Mouse (Mus musculus) liver, embryonic 15.5 days (tissue): ENCODE measurements around the gene Sec1. TPM values are rescaled to one million over a fixed set of nuclear protein-coding genes. Genes with fewer than 3 reads are reported as not detected.
A peak's percentile ranks its signal among the peaks of the same experiment; 100 is the strongest.

ENCODE experiments used
- ATAC-seq: fragments of 200-750 bp; cut with Nextera tagmentation; 2 replicates; pipeline ENCODE4 v1.8.0; 2017; ENCODE audit warnings: moderate number of reproducible peaks, mild to moderate bottlenecking, moderate library complexity; ENCODE audit not compliant: insufficient read depth
- H3K27ac ChIP-seq: fragments of 300-500 bp; sonication (generic); replicated peaks from 2 replicates; pipeline ENCODE4 v1.5.1; 2015; ENCODE audit warnings: mild to moderate bottlenecking, inconsistent platforms
- H3K27me3 ChIP-seq: fragments of 300-500 bp; sonication (generic); 2 replicates; pipeline ENCODE4 v1.6.1; 2015; ENCODE audit warnings: mild to moderate bottlenecking, inconsistent platforms
- H3K36me3 ChIP-seq: fragments of 300-500 bp; sonication (generic); replicated peaks from 2 replicates; pipeline ENCODE4 v1.6.1; 2015; ENCODE audit warnings: moderate library complexity, mild to moderate bottlenecking, inconsistent platforms
- H3K4me1 ChIP-seq: fragments of 300-500 bp; sonication (generic); replicated peaks from 2 replicates; pipeline ENCODE4 v1.6.1; 2015; ENCODE audit warnings: inconsistent platforms
- H3K4me2 ChIP-seq: fragments of 300-500 bp; sonication (generic); 2 replicates; pipeline ENCODE4 v1.6.1; 2015; ENCODE audit warnings: moderate library complexity, mild to moderate bottlenecking, inconsistent platforms
- H3K4me3 ChIP-seq: fragments of 300-500 bp; sonication (generic); replicated peaks from 2 replicates; pipeline ENCODE4 v1.5.1; 2015; ENCODE audit warnings: mild to moderate bottlenecking, inconsistent platforms
- H3K9ac ChIP-seq: fragments of 300-500 bp; sonication (generic); 2 replicates; pipeline ENCODE4 v1.6.1; 2015; ENCODE audit warnings: moderate library complexity, mild to moderate bottlenecking, inconsistent platforms
- H3K9me3 ChIP-seq: fragments of 300-500 bp; sonication (generic); replicated peaks from 2 replicates; pipeline ENCODE4 v1.6.1; 2016; ENCODE audit warnings: inconsistent platforms
- WGBS: fragments of 180-500 bp; shearing (Covaris S2); methylation state at CpG from one replicate; pipeline ENCODE4 v1.1.7; 2015; ENCODE audit warnings: mixed read lengths; ENCODE audit not compliant: insufficient replicate concordance; 5-methylcytosine and 5-hydroxymethylcytosine counted together
- polyA plus RNA-seq: library from polyadenylated mRNA; unstranded; fragments of >200 nt; fragmentation: Nextera tagmentation; extraction: Ambion mirVana; gene quantifications from 2 replicates; pipeline ENCODE4 v1.2.1, GENCODE M21; 2015

Gene Sec1
- polyA plus RNA-seq, 1 experiment from 2014 or later: 0.06 TPM

- H3K9me3 ChIP-seq: no peaks in the 10 kb centered on the region
- H3K4me3 ChIP-seq: no peak overlapping the region
- no peak overlapping the region for H3K9ac ChIP-seq
- ATAC-seq: no peak
- no peaks in the 10 kb centered on the region for H3K27me3 ChIP-seq
- peaks cover 15% of the 10 kb centered on the region for H3K4me1 ChIP-seq
- peaks cover 59% of the 10 kb centered on the region for H3K36me3 ChIP-seq
- H3K4me2 ChIP-seq: no peak overlapping the region
- whole genome bisulfite sequencing: 80% methylated on average over 9 of the region's 9 CpGs
- H3K27ac ChIP-seq: no peak overlapping the region
Measured at GRCm38 (mm10) chr7:45725151-45725550, 30.9 kb upstream of the Sec1 start.

GRCm38 (mm10) chr7:45723781-45724180 lies 29.6 kb upstream of the Sec1 start:
- no peak overlapping the region for H3K4me2 ChIP-seq
- ATAC-seq: no peak
- no peaks in the 10 kb centered on the region for H3K9me3 ChIP-seq
- H3K27ac ChIP-seq: no peak overlapping the region
- no peak overlapping the region for H3K9ac ChIP-seq
- H3K36me3 ChIP-seq: peaks cover 71% of the 10 kb centered on the region
- no peaks in the 10 kb centered on the region for H3K27me3 ChIP-seq
- H3K4me1 ChIP-seq: peaks cover 28% of the 10 kb centered on the region
- WGBS: 83% methylated on average over 14 of the region's 14 CpGs
- no peak overlapping the region for H3K4me3 ChIP-seq

GRCm38 (mm10) chr7:45723301-45723700 lies 29.1 kb upstream of the Sec1 start:
- H3K27ac ChIP-seq: no peak overlapping the region
- ATAC-seq: no peak
- peaks cover 31% of the 10 kb centered on the region for H3K4me1 ChIP-seq
- H3K4me3 ChIP-seq: no peak overlapping the region
- no peak overlapping the region for H3K9ac ChIP-seq
- no peaks in the 10 kb centered on the region for H3K27me3 ChIP-seq
- no peak overlapping the region for H3K4me2 ChIP-seq
- H3K36me3 ChIP-seq: peaks cover 71% of the 10 kb centered on the region
- 77% methylated on average over 4 of the region's 4 CpGs for WGBS
- H3K9me3 ChIP-seq: no peaks in the 10 kb centered on the region

GRCm38 (mm10) chr7:45722348-45722713 lies 28.1 kb upstream of the Sec1 start:
- no peaks in the 10 kb centered on the region for H3K27me3 ChIP-seq
- H3K4me1 ChIP-seq: peaks cover 28% of the 10 kb centered on the region
- H3K36me3 ChIP-seq: peaks cover 71% of the 10 kb centered on the region
- no peak overlapping the region for H3K4me2 ChIP-seq
- no peak overlapping the region for H3K4me3 ChIP-seq
- H3K9me3 ChIP-seq: no peaks in the 10 kb centered on the region
- no peak overlapping the region for H3K27ac ChIP-seq
- H3K9ac ChIP-seq: no peak overlapping the region
- WGBS: 77% methylated on average over 13 of the region's 13 CpGs
- ATAC-seq: no peak

GRCm38 (mm10) chr7:45721642-45722347 lies 27.6 kb upstream of the Sec1 start:
- Histone ChIP-seq H3K4me1 (peaks cover 31% of the 10 kb centered on the region), H3K9ac (no peak overlapping the region), H3K4me2 (no peak overlapping the region), H3K9me3 (no peaks in the 10 kb centered on the region), H3K36me3 (peaks cover 71% of the 10 kb centered on the region), H3K27me3 (no peaks in the 10 kb centered on the region), H3K4me3 (no peak overlapping the region), H3K27ac (no peak overlapping the region)
- WGBS: 66% methylated on average over 13 of the region's 13 CpGs
- no peak for ATAC-seq

GRCm38 (mm10) chr7:45721234-45721571 lies 27.0 kb upstream of the Sec1 start:
- no peaks in the 10 kb centered on the region for H3K9me3 ChIP-seq
- WGBS: 75% methylated on average over 7 of the region's 7 CpGs
- H3K36me3 ChIP-seq: peaks cover 71% of the 10 kb centered on the region
- ATAC-seq: no peak
- H3K4me2 ChIP-seq: no peak overlapping the region
- no peaks in the 10 kb centered on the region for H3K27me3 ChIP-seq
- no peak overlapping the region for H3K27ac ChIP-seq
- no peak overlapping the region for H3K4me3 ChIP-seq
- H3K4me1 ChIP-seq: peaks cover 37% of the 10 kb centered on the region
- no peak overlapping the region for H3K9ac ChIP-seq

GRCm38 (mm10) chr7:45720413-45721233 lies 26.4 kb upstream of the Sec1 start, which contains the start of gene Fam83e:
TSS of gene Fam83e (plus strand) at chr7:45721212.
- Histone ChIP-seq H3K27ac (no peak within 1 kb of the TSS), H3K36me3 (peaks cover 66% of the 10 kb centered on the region), H3K4me2 (peak within 1 kb of the TSS; percentile 95; the same call in 1 of the 2 replicates)

GRCm38 (mm10) chr7:45719738-45720412 lies 25.7 kb upstream of the Sec1 start:
- Histone ChIP-seq H3K4me3 (peak overlapping the region; percentile 90), H3K9ac (peak overlapping the region; percentile 91; the same call in 1 of the 2 replicates), H3K27ac (0 out of 2 replicates have a peak overlapping the region, but pooled peaks have one; percentile 19), H3K9me3 (no peaks in the 10 kb centered on the region), H3K27me3 (no peaks in the 10 kb centered on the region), H3K4me1 (peaks cover 49% of the 10 kb centered on the region), H3K36me3 (peaks cover 58% of the 10 kb centered on the region), H3K4me2 (peak overlapping the region; percentile 95)
- WGBS: 81% methylated on average over 16 of the region's 16 CpGs
- no peak for ATAC-seq

More at GRCm38 (mm10) chr7:45720413-45721233, 26.4 kb upstream of the Sec1 start, which contains the start of gene Fam83e:
- H3K4me3 ChIP-seq: no peak within 1 kb of the TSS
- H3K9ac ChIP-seq: no peak within 1 kb of the TSS
- ATAC-seq: no peak
- H3K9me3 ChIP-seq: no peaks in the 10 kb centered on the region
- no peaks in the 10 kb centered on the region for H3K27me3 ChIP-seq
- H3K4me1 ChIP-seq: peaks cover 43% of the 10 kb centered on the region
- 79% methylated on average over 14 of the region's 14 CpGs for WGBS

- peak overlapping the region; percentile 75 for H3K27ac ChIP-seq
- peak overlapping the region; percentile 91 for H3K9ac ChIP-seq
- ATAC-seq: no peak
- no peaks in the 10 kb centered on the region for H3K9me3 ChIP-seq
- H3K4me2 ChIP-seq: peak overlapping the region; percentile 95
- peak overlapping the region; percentile 90 for H3K4me3 ChIP-seq
- H3K36me3 ChIP-seq: peaks cover 51% of the 10 kb centered on the region
- H3K4me1 ChIP-seq: peaks cover 56% of the 10 kb centered on the region
- no peaks in the 10 kb centered on the region for H3K27me3 ChIP-seq
- 64% methylated on average over 10 of the region's 10 CpGs for WGBS
Measured at GRCm38 (mm10) chr7:45719180-45719579, 25.0 kb upstream of the Sec1 start.

- peak overlapping the region; percentile 75 for H3K27ac ChIP-seq
- no peaks in the 10 kb centered on the region for H3K27me3 ChIP-seq
- under 1% methylated on average over 20 of the region's 20 CpGs for WGBS
- ATAC-seq: no peak
- H3K9ac ChIP-seq: peak overlapping the region; percentile 91
- peaks cover 64% of the 10 kb centered on the region for H3K4me1 ChIP-seq
- H3K4me2 ChIP-seq: peak overlapping the region; percentile 95
- H3K9me3 ChIP-seq: no peaks in the 10 kb centered on the region
- peaks cover 48% of the 10 kb centered on the region for H3K36me3 ChIP-seq
- peak overlapping the region; percentile 90 for H3K4me3 ChIP-seq
Measured at GRCm38 (mm10) chr7:45718331-45718730, 24.1 kb upstream of the Sec1 start.

GRCm38 (mm10) chr7:45717918-45718297 lies 23.7 kb upstream of the Sec1 start, which contains the start of gene Sphk2:
TSS of gene Sphk2 (minus strand) at chr7:45718002.
- H3K4me3 ChIP-seq: peak within 1 kb of the TSS; percentile 90
- WGBS: under 1% methylated on average over 41 of the region's 41 CpGs
- H3K4me2 ChIP-seq: peak within 1 kb of the TSS; percentile 95
- no peaks in the 10 kb centered on the region for H3K27me3 ChIP-seq
- ATAC-seq: peak; percentile 64
- H3K36me3 ChIP-seq: peaks cover 48% of the 10 kb centered on the region
- peak within 1 kb of the TSS; percentile 80 for H3K27ac ChIP-seq
- H3K9me3 ChIP-seq: no peaks in the 10 kb centered on the region
- peaks cover 69% of the 10 kb centered on the region for H3K4me1 ChIP-seq
- H3K9ac ChIP-seq: peak within 1 kb of the TSS; percentile 91
